Mouse (Mus musculus) forebrain, postnatal 0 days (tissue): ENCODE measurements around the gene Slc44a4. TPM values are rescaled to one million over a fixed set of nuclear protein-coding genes. Genes with fewer than 3 reads are reported as not detected.

Experiments
- ATAC-seq: fragments of 200-750 bp; cut with Nextera tagmentation; 2 replicates; pipeline ENCODE4 v1.8.0; 2017; ENCODE audit warnings: mild to moderate bottlenecking, moderate library complexity
- DNase-seq: peaks from one replicate; pipeline ENCODE4 v3.0.0-alpha.2; 2015
- H3K27ac ChIP-seq: fragments of 300-500 bp; sonication (generic); 2 replicates; pipeline ENCODE4 v1.5.1; 2014; ENCODE audit warnings: low read depth, mild to moderate bottlenecking, antibody characterized with exemption, low read length, moderate library complexity, mixed read lengths
- H3K27me3 ChIP-seq: fragments of 300-500 bp; sonication (generic); 2 replicates; pipeline ENCODE4 v1.6.1; 2014; ENCODE audit warnings: mild to moderate bottlenecking, low read length, mixed read lengths; ENCODE audit not compliant: insufficient read depth
- H3K36me3 ChIP-seq: fragments of 300-500 bp; sonication (generic); 2 replicates; pipeline ENCODE4 v1.6.1; 2014; ENCODE audit warnings: mild to moderate bottlenecking, moderate library complexity; ENCODE audit not compliant: insufficient read depth
- H3K4me1 ChIP-seq: fragments of 300-500 bp; sonication (generic); 2 replicates; pipeline ENCODE4 v1.6.1; 2014; ENCODE audit warnings: antibody characterized with exemption; ENCODE audit not compliant: insufficient read depth
- H3K4me2 ChIP-seq: fragments of 300-500 bp; sonication (generic); 2 replicates; pipeline ENCODE4 v1.6.1; 2014; ENCODE audit warnings: low read depth, mild to moderate bottlenecking, moderate library complexity
- H3K4me3 ChIP-seq: fragments of 300-500 bp; sonication (generic); 2 replicates; pipeline ENCODE4 v1.5.1; 2014; ENCODE audit warnings: low read depth, low read length, mixed read lengths
- H3K9ac ChIP-seq: fragments of 300-500 bp; sonication (generic); 2 replicates; pipeline ENCODE4 v1.6.1; 2014; ENCODE audit warnings: mild to moderate bottlenecking
- H3K9me3 ChIP-seq: fragments of 300-500 bp; sonication (generic); 2 replicates; pipeline ENCODE4 v1.6.1; 2016; ENCODE audit warnings: low read length
- CTCF ChIP-seq: sonication (generic); IDR thresholded peaks from 2 replicates; pipeline ENCODE4 v1.5.1; 2016; ENCODE audit warnings: antibody characterized with exemption, control low read depth, low read depth
- WGBS: fragments of 180-500 bp; shearing (Covaris S2); extraction: QIAGEN DNeasy Blood & Tissue Kit; methylation state at CpG from one replicate; pipeline ENCODE4 v1.1.7; 2014; 5-methylcytosine and 5-hydroxymethylcytosine counted together
- polyA plus RNA-seq: library from polyadenylated mRNA; unstranded; fragments of >200 nt; fragmentation: Nextera tagmentation; extraction: Ambion mirVana; gene quantifications from 2 replicates; pipeline ENCODE4 v1.2.1, GENCODE M21; 2015
- total RNA-seq: library from RNA; depleted of rRNA; stranded (reverse); fragments of >200 nt; gene quantifications from 2 replicates; pipeline ENCODE4 v1.2.3, GENCODE M21; 2014

Slc44a4 gene
- total and polyA plus RNA-seq, 2 experiments from 2014 or later = not detected

- 24% methylated on average over 9 of the region's 11 CpGs for WGBS
- no peaks in the 10 kb centered on the region for H3K9me3 ChIP-seq
- no peaks in the 10 kb centered on the region for H3K27me3 ChIP-seq
- ATAC-seq (no peak), DNase-seq (no peak)
- no peak overlapping the region for H3K4me2 ChIP-seq
- H3K27ac ChIP-seq = no peak overlapping the region
- TF ChIP-seq CTCF = no peak
- no peak overlapping the region for H3K4me3 ChIP-seq
- H3K4me1 ChIP-seq = no peaks in the 10 kb centered on the region
- peaks cover 34% of the 10 kb centered on the region for H3K36me3 ChIP-seq
- H3K9ac ChIP-seq = no peak overlapping the region
Measured at GRCm38 (mm10) chr17:34915410-34915831, 1.2 kb downstream of the Slc44a4 start.

- Histone ChIP-seq H3K27ac (no peak overlapping the region), H3K36me3 (peaks cover 25% of the 10 kb centered on the region), H3K9me3 (no peaks in the 10 kb centered on the region), H3K9ac (no peak overlapping the region), H3K4me1 (no peaks in the 10 kb centered on the region), H3K27me3 (no peaks in the 10 kb centered on the region), H3K4me3 (no peak overlapping the region), H3K4me2 (no peak overlapping the region)
- 92% methylated on average over 5 of the region's 5 CpGs for WGBS
- TF ChIP-seq CTCF = no peak
- no peak for DNase-seq
- ATAC-seq = no peak
Measured at GRCm38 (mm10) chr17:34916316-34916715, 2.0 kb downstream of the Slc44a4 start.

- H3K9me3 ChIP-seq = no peaks in the 10 kb centered on the region
- H3K36me3 ChIP-seq = peaks cover 16% of the 10 kb centered on the region
- H3K4me1 ChIP-seq = no peaks in the 10 kb centered on the region
- no peak overlapping the region for H3K9ac ChIP-seq
- ATAC-seq (no peak), DNase-seq (no peak)
- 77% methylated on average over 9 of the region's 9 CpGs for whole genome bisulfite sequencing
- H3K27me3 ChIP-seq = no peaks in the 10 kb centered on the region
- H3K4me2 ChIP-seq = no peak overlapping the region
- no peak overlapping the region for H3K27ac ChIP-seq
- TF ChIP-seq CTCF = no peak
- H3K4me3 ChIP-seq = no peak overlapping the region
Measured at GRCm38 (mm10) chr17:34917188-34917587, 2.9 kb downstream of the Slc44a4 start.

- no peaks in the 10 kb centered on the region for H3K27me3 ChIP-seq
- DNase-seq (no peak), ATAC-seq (no peak)
- H3K36me3 ChIP-seq = no peaks in the 10 kb centered on the region
- H3K9ac ChIP-seq = no peak overlapping the region
- no peak overlapping the region for H3K4me3 ChIP-seq
- WGBS = 53% methylated on average over 6 of the region's 6 CpGs
- H3K4me1 ChIP-seq = no peaks in the 10 kb centered on the region
- H3K27ac ChIP-seq = no peak overlapping the region
- H3K4me2 ChIP-seq = no peak overlapping the region
- H3K9me3 ChIP-seq = no peaks in the 10 kb centered on the region
- no peak for TF ChIP-seq CTCF
Measured at GRCm38 (mm10) chr17:34922939-34923338, 8.7 kb downstream of the Slc44a4 start.

GRCm38 (mm10) chr17:34924258-34924657, 10.0 kb downstream of the Slc44a4 start:
- H3K4me3 ChIP-seq = no peak overlapping the region
- no peak for ATAC-seq
- WGBS = 70% methylated on average over 5 of the region's 5 CpGs

GRCm38 (mm10) chr17:34927306-34928019, 13.2 kb downstream of the Slc44a4 start:
- H3K4me2 ChIP-seq = no peak overlapping the region
- no peak for TF ChIP-seq CTCF
- DNase-seq (no peak), ATAC-seq (no peak)
- H3K4me3 ChIP-seq = no peak overlapping the region
- 89% methylated on average over 18 of the region's 18 CpGs for WGBS
- no peaks in the 10 kb centered on the region for H3K9me3 ChIP-seq
- H3K27me3 ChIP-seq = no peaks in the 10 kb centered on the region
- no peak overlapping the region for H3K27ac ChIP-seq
- H3K9ac ChIP-seq = no peak overlapping the region
- no peaks in the 10 kb centered on the region for H3K36me3 ChIP-seq
- peaks cover 7% of the 10 kb centered on the region for H3K4me1 ChIP-seq

More at GRCm38 (mm10) chr17:34924258-34924657, 10.0 kb downstream of the Slc44a4 start:
- no peak for TF ChIP-seq CTCF
- Histone ChIP-seq H3K4me2 (no peak overlapping the region), H3K36me3 (no peaks in the 10 kb centered on the region), H3K9me3 (no peaks in the 10 kb centered on the region), H3K27ac (no peak overlapping the region), H3K9ac (no peak overlapping the region), H3K4me1 (no peaks in the 10 kb centered on the region), H3K27me3 (no peaks in the 10 kb centered on the region)
- DNase-seq = no peak

GRCm38 (mm10) chr17:34928841-34929240, 14.6 kb downstream of the Slc44a4 start:
- WGBS = 77% methylated on average over 4 of the region's 4 CpGs
- H3K27ac ChIP-seq = no peak overlapping the region
- peaks cover 3% of the 10 kb centered on the region; the same call in 1 of the 2 replicates for H3K36me3 ChIP-seq
- H3K27me3 ChIP-seq = no peaks in the 10 kb centered on the region
- no peak overlapping the region for H3K4me2 ChIP-seq
- ATAC-seq (no peak), DNase-seq (no peak)
- H3K4me1 ChIP-seq = peaks cover 7% of the 10 kb centered on the region
- no peak overlapping the region for H3K4me3 ChIP-seq
- no peak for TF ChIP-seq CTCF
- H3K9me3 ChIP-seq = no peaks in the 10 kb centered on the region
- H3K9ac ChIP-seq = no peak overlapping the region
